Mouse (Mus musculus): ENCODE measurements around the gene Grwd1. TPM values are rescaled to one million over a fixed set of nuclear protein-coding genes. Genes with fewer than 3 reads are reported as not detected.
A peak's percentile ranks its signal among the peaks of the same experiment; 100 is the strongest.

Grwd1 gene
- polyA plus RNA-seq, 1 experiment from 2014 or later: 38.1 TPM

- Histone ChIP-seq H3K4me1 (ENCODE audit: control insufficient read depth, insufficient read depth, low read length) (peaks cover 12% of the 10 kb centered on the region), H3K4me2 (ENCODE audit: low read depth, low read length) (no peak overlapping the region), H3K36me3 (ENCODE audit: control insufficient read depth, insufficient read depth) (no peaks in the 10 kb centered on the region), H3K9me3 (replicated peaks; ENCODE audit: control insufficient read depth, low read length) (no peaks in the 10 kb centered on the region), H3K9ac (ENCODE audit: low read length) (no peak overlapping the region), H3K27me3 (ENCODE audit: control insufficient read depth, insufficient read depth, low read length) (peaks cover 61% of the 10 kb centered on the region), H3K4me3 (ENCODE audit: low read length) (no peak overlapping the region), H3K27ac (ENCODE audit: low read length) (no peak overlapping the region)
- WGBS: 46% methylated on average over 6 of the region's 6 CpGs
- ATAC-seq (replicated peaks; ENCODE audit: extremely low read depth, insufficient read depth, low FRiP score): no peak
Observed at GRCm38 (mm10) chr7:45796950-45797349, 33.8 kb downstream of the Grwd1 start.

- no peak for ATAC-seq (replicated peaks; ENCODE audit: extremely low read depth, insufficient read depth, low FRiP score)
- 86% methylated on average over 29 of the region's 29 CpGs for WGBS
- H3K27me3 ChIP-seq (ENCODE audit: control insufficient read depth, insufficient read depth, low read length): peaks cover 56% of the 10 kb centered on the region
Observed at GRCm38 (mm10) chr7:45794971-45795370, 35.8 kb downstream of the Grwd1 start.

GRCm38 (mm10) chr7:45793969-45794585 lies 36.7 kb downstream of the Grwd1 start:
- ATAC-seq (replicated peaks; ENCODE audit: extremely low read depth, insufficient read depth, low FRiP score): no peak
- Histone ChIP-seq H3K27ac (ENCODE audit: low read length) (no peak overlapping the region), H3K36me3 (ENCODE audit: control insufficient read depth, insufficient read depth) (no peaks in the 10 kb centered on the region), H3K27me3 (ENCODE audit: control insufficient read depth, insufficient read depth, low read length) (peaks cover 48% of the 10 kb centered on the region), H3K9me3 (replicated peaks; ENCODE audit: control insufficient read depth, low read length) (no peaks in the 10 kb centered on the region), H3K4me2 (ENCODE audit: low read depth, low read length) (no peak overlapping the region), H3K9ac (ENCODE audit: low read length) (no peak overlapping the region), H3K4me1 (ENCODE audit: control insufficient read depth, insufficient read depth, low read length) (peaks cover 6% of the 10 kb centered on the region), H3K4me3 (ENCODE audit: low read length) (no peak overlapping the region)
- WGBS: 73% methylated on average over 42 of the region's 44 CpGs

More at GRCm38 (mm10) chr7:45794971-45795370, 35.8 kb downstream of the Grwd1 start:
- H3K9me3 ChIP-seq (replicated peaks; ENCODE audit: control insufficient read depth, low read length): no peaks in the 10 kb centered on the region
- H3K4me1 ChIP-seq (ENCODE audit: control insufficient read depth, insufficient read depth, low read length): peaks cover 6% of the 10 kb centered on the region
- no peak overlapping the region for H3K9ac ChIP-seq (ENCODE audit: low read length)
- H3K36me3 ChIP-seq (ENCODE audit: control insufficient read depth, insufficient read depth): no peaks in the 10 kb centered on the region
- H3K27ac ChIP-seq (ENCODE audit: low read length): no peak overlapping the region
- no peak overlapping the region for H3K4me2 ChIP-seq (ENCODE audit: low read depth, low read length)
- no peak overlapping the region for H3K4me3 ChIP-seq (ENCODE audit: low read length)

GRCm38 (mm10) chr7:45793240-45793639 lies 37.5 kb downstream of the Grwd1 start:
- H3K27me3 ChIP-seq (ENCODE audit: control insufficient read depth, insufficient read depth, low read length): peaks cover 40% of the 10 kb centered on the region
- H3K4me3 ChIP-seq (ENCODE audit: low read length): no peak overlapping the region
- H3K9ac ChIP-seq (ENCODE audit: low read length): no peak overlapping the region
- no peaks in the 10 kb centered on the region for H3K36me3 ChIP-seq (ENCODE audit: control insufficient read depth, insufficient read depth)
- no peaks in the 10 kb centered on the region for H3K9me3 ChIP-seq (replicated peaks; ENCODE audit: control insufficient read depth, low read length)
- no peak overlapping the region for H3K4me2 ChIP-seq (ENCODE audit: low read depth, low read length)
- WGBS: 65% methylated on average over 24 of the region's 24 CpGs
- ATAC-seq (replicated peaks; ENCODE audit: extremely low read depth, insufficient read depth, low FRiP score): no peak
- peaks cover 6% of the 10 kb centered on the region for H3K4me1 ChIP-seq (ENCODE audit: control insufficient read depth, insufficient read depth, low read length)
- no peak overlapping the region for H3K27ac ChIP-seq (ENCODE audit: low read length)

- H3K4me2 ChIP-seq (ENCODE audit: low read depth, low read length): no peak overlapping the region
- H3K27ac ChIP-seq (ENCODE audit: low read length): no peak overlapping the region
- no peak overlapping the region for H3K4me3 ChIP-seq (ENCODE audit: low read length)
- H3K4me1 ChIP-seq (ENCODE audit: control insufficient read depth, insufficient read depth, low read length): peaks cover 4% of the 10 kb centered on the region; the same call in 1 of the 2 replicates
- H3K27me3 ChIP-seq (ENCODE audit: control insufficient read depth, insufficient read depth, low read length): peaks cover 39% of the 10 kb centered on the region
- no peaks in the 10 kb centered on the region for H3K9me3 ChIP-seq (replicated peaks; ENCODE audit: control insufficient read depth, low read length)
- no peaks in the 10 kb centered on the region for H3K36me3 ChIP-seq (ENCODE audit: control insufficient read depth, insufficient read depth)
- no peak overlapping the region for H3K9ac ChIP-seq (ENCODE audit: low read length)
- ATAC-seq (replicated peaks; ENCODE audit: extremely low read depth, insufficient read depth, low FRiP score): no peak
- WGBS: 66% methylated on average over 17 of the region's 17 CpGs
Observed at GRCm38 (mm10) chr7:45791756-45792490, 38.8 kb downstream of the Grwd1 start.

GRCm38 (mm10) chr7:45790721-45791120 lies 40.0 kb downstream of the Grwd1 start:
- Histone ChIP-seq H3K9me3 (replicated peaks; ENCODE audit: control insufficient read depth, low read length) (no peaks in the 10 kb centered on the region), H3K9ac (ENCODE audit: low read length) (no peak overlapping the region), H3K4me1 (ENCODE audit: control insufficient read depth, insufficient read depth, low read length) (peaks cover 6% of the 10 kb centered on the region; the same call in 1 of the 2 replicates), H3K4me3 (ENCODE audit: low read length) (no peak overlapping the region), H3K36me3 (ENCODE audit: control insufficient read depth, insufficient read depth) (no peaks in the 10 kb centered on the region), H3K27me3 (ENCODE audit: control insufficient read depth, insufficient read depth, low read length) (peaks cover 44% of the 10 kb centered on the region), H3K27ac (ENCODE audit: low read length) (no peak overlapping the region), H3K4me2 (ENCODE audit: low read depth, low read length) (no peak overlapping the region)
- 44% methylated on average over 6 of the region's 6 CpGs for WGBS
- ATAC-seq (replicated peaks; ENCODE audit: extremely low read depth, insufficient read depth, low FRiP score): no peak

- Histone ChIP-seq H3K9me3 (replicated peaks; ENCODE audit: control insufficient read depth, low read length) (no peaks in the 10 kb centered on the region), H3K27me3 (ENCODE audit: control insufficient read depth, insufficient read depth, low read length) (peaks cover 39% of the 10 kb centered on the region), H3K36me3 (ENCODE audit: control insufficient read depth, insufficient read depth) (no peaks in the 10 kb centered on the region), H3K4me3 (ENCODE audit: low read length) (no peak overlapping the region), H3K4me1 (ENCODE audit: control insufficient read depth, insufficient read depth, low read length) (peaks cover 12% of the 10 kb centered on the region), H3K27ac (ENCODE audit: low read length) (no peak overlapping the region), H3K9ac (ENCODE audit: low read length) (no peak overlapping the region), H3K4me2 (ENCODE audit: low read depth, low read length) (no peak overlapping the region)
- WGBS: 73% methylated on average over 22 of the region's 22 CpGs
- ATAC-seq (replicated peaks; ENCODE audit: extremely low read depth, insufficient read depth, low FRiP score): no peak
Observed at GRCm38 (mm10) chr7:45787642-45788041, 43.1 kb downstream of the Grwd1 start.

- Histone ChIP-seq H3K36me3 (ENCODE audit: control insufficient read depth, insufficient read depth) (no peaks in the 10 kb centered on the region), H3K4me3 (ENCODE audit: low read length) (peak overlapping the region; percentile 42), H3K27ac (ENCODE audit: low read length) (no peak overlapping the region), H3K4me1 (ENCODE audit: control insufficient read depth, insufficient read depth, low read length) (peaks cover 12% of the 10 kb centered on the region), H3K9ac (ENCODE audit: low read length) (no peak overlapping the region), H3K9me3 (replicated peaks; ENCODE audit: control insufficient read depth, low read length) (no peaks in the 10 kb centered on the region), H3K27me3 (ENCODE audit: control insufficient read depth, insufficient read depth, low read length) (peaks cover 41% of the 10 kb centered on the region), H3K4me2 (ENCODE audit: low read depth, low read length) (peak overlapping the region; percentile 59)
- WGBS: 10% methylated on average over 17 of the region's 17 CpGs
- no peak for ATAC-seq (replicated peaks; ENCODE audit: extremely low read depth, insufficient read depth, low FRiP score)
Observed at GRCm38 (mm10) chr7:45786661-45787413, 43.9 kb downstream of the Grwd1 start.

All from heart, embryonic 16.5 days (tissue).